Mouse (Mus musculus): Measurements from ENCODE around the gene Pask.
A peak's percentile ranks its signal among the peaks of the same experiment; 100 is the strongest.

DNA sequence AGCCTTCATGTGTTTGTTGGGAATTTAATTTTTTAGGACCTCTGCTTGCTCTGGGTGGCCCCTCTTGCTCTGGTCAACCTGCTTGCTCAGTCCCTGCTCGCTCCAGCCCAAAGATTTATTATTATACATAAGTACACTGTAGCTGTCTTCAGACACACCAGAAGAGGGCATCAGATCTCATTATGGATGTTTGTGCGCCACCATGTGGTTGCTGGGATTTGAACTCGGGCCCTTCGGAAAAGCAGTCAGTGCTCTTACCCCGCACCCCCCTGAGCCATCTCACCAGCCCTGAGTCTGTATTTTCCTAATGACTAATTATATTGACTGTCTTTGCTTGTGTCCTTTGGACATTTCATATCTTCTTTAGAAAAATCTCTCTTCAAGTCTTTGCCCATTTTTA lies 35.8 kb upstream of the Pask start:
- no peak for TF ChIP-seq ZKSCAN1 (IDR thresholded peaks at IDR 0.05; ENCODE audit: low read depth, low read length)
- peak; percentile 11 to 68 (median 49); a peak in 4 of 6 replicates for TF ChIP-seq CTCF (IDR thresholded peaks at IDR 0.05 in 2 of 3, conservative IDR thresholded peaks at IDR 0.05 in 1 of 3; ENCODE audit: control insufficient read depth in 1 of 3, insufficient read depth in 1 of 3, low read depth in 2 of 3, low read length in 3 of 3, poor library complexity in 1 of 3, severe bottlenecking in 1 of 3)
- no peak for TF ChIP-seq POLR2AphosphoS5 (IDR thresholded peaks at IDR 0.05; ENCODE audit: borderline replicate concordance, low read depth, low read length)
- no peak for TF ChIP-seq ZC3H11A (IDR thresholded peaks at IDR 0.05; ENCODE audit: low read depth, low read length)
- TF ChIP-seq POLR2A (IDR thresholded peaks at IDR 0.05; ENCODE audit: control insufficient read depth in 1 of 2, insufficient read depth in 1 of 2, low read depth in 1 of 2, low read length in 2 of 2, poor library complexity in 1 of 2) = no peak
- TF ChIP-seq EP300 (IDR thresholded peaks at IDR 0.05; ENCODE audit: low read depth in 1 of 2, low read length in 2 of 2) = no peak
- no peak for TF ChIP-seq GATA1 (IDR thresholded peaks at IDR 0.05; ENCODE audit: low read depth, low read length)
- TF ChIP-seq TAL1 (IDR thresholded peaks at IDR 0.05; ENCODE audit: low read length) = no peak
- no peak for TF ChIP-seq MAX (IDR thresholded peaks at IDR 0.05; ENCODE audit: low read length)
- no peak for TF ChIP-seq JUND (IDR thresholded peaks at IDR 0.05; ENCODE audit: low read depth, low read length)
- TF ChIP-seq MYC (IDR thresholded peaks at IDR 0.05; ENCODE audit: low read depth, low read length) = no peak
- no peak for TF ChIP-seq HCFC1 (IDR thresholded peaks at IDR 0.05; ENCODE audit: low read depth, low read length)
